Mouse (Mus musculus) left cerebral cortex, postnatal 25 days (tissue): ENCODE measurements around the gene Ccpg1. TPM values are rescaled to one million over a fixed set of nuclear protein-coding genes. Genes with fewer than 3 reads are reported as not detected.

Experiments
- DNase-seq, 2 experiments: peaks; one replicate each; pipeline ENCODE4 v3.0.0; 2022; ENCODE audit warnings: low spot score in 2 of 2, mixed read lengths in 1 of 2
- intact Hi-C: fragments of 180-260 bp; cut with DNase I; formaldehyde crosslinking; loops from one replicate; pipeline ENCODE4 v1.15.1; 2025
- total RNA-seq, 2 experiments: library from RNA; stranded (reverse); gene quantifications; 2 replicates each; pipeline ENCODE4 v1.2.3; 2021

The Ccpg1 gene
- 100 to 1,000 TPM; 111 to 123 TPM for total RNA-seq

GRCm38 (mm10) chr9:72985250-72986220, at the start of gene Ccpg1, which contains the start of gene Ccpg1os:
TSS of gene Ccpg1 (plus strand) at chr9:72985429.
TSS of gene Ccpg1os (minus strand) at chr9:72985382.
- peak; percentile 98 to 99 for DNase-seq
- intact Hi-C loops, result no loop called here

- DNase-seq, result no peak
- intact Hi-C loops, result no loop called here
Measured at GRCm38 (mm10) chr9:72936301-72936700, 48.9 kb upstream of the Ccpg1 start.

- DNase-seq, result no peak
- intact Hi-C loops, result no loop called here
Measured at GRCm38 (mm10) chr9:72943424-72943823, 41.8 kb upstream of the Ccpg1 start.

GRCm38 (mm10) chr9:72944286-72944685, 40.9 kb upstream of the Ccpg1 start:
- no peak for DNase-seq
- intact Hi-C loops, result no loop called here

DNA sequence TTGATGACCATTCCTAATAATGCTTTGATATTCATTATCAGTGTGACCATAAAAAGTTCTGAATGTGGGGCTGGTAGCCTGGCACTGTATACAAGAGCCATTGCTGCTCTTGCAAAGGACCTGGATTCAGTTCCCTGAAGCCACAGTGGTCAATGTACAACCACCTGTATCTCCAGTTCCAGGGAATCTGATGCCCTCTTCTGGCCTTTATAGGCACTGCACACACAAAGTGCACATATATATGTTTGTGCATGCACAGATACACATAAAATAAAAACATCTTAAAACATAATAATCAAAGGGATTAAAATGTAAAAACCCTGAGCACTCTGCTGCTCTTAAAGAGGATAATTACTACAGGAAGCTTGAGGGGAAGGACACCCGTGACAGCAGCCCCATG, 38.2 kb upstream of the Ccpg1 start:
- DNase-seq, result no peak
- intact Hi-C loops, result no loop called here

DNA sequence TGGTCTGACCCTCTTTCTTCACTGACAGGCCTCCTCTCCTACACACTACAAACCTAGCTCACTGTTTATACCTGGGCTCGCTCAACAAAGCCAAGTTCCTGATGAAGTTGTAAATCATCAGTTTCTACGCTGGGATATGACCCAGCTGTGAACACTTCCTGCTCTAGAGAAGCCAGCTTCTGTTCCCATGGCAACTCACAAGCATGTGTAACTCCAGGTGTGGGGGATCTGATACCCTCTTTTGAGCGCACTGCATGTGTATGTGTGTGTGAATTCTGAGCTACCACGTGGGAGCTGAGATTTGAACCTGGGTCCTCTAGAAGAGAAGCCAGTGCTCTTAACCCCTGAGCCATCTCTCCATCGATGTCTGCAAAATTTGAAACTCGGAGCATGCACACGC, 35.7 kb upstream of the Ccpg1 start:
- DNase-seq, result no peak

GRCm38 (mm10) chr9:72954746-72955145, 30.5 kb upstream of the Ccpg1 start:
- DNase-seq, result no peak
- intact Hi-C loops, result no loop called here

More for the DNA sequence above, 35.7 kb upstream of the Ccpg1 start:
- intact Hi-C loops, result no loop called here

DNA sequence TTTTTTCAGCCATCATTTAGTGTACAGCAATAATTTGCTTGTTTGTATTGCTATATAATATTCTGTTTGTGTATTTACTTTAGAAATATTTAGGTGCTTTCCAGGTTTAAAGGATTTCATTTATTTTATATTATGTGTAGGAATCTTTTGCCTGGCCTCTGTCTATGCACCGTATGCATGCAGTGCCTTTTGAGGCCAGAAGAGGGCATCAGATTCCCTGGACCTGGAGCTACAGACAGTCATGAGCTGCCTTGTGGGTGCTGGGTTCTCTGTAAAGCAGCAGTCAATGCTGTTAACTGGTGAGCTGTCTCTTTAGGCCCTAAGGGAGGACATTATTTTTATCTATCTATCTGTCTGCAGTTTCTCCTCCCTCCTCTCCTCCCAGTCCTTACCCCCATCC, 29.7 kb upstream of the Ccpg1 start:
- peak; percentile 31 to 54 for DNase-seq
- intact Hi-C loops, result no loop called here

DNA sequence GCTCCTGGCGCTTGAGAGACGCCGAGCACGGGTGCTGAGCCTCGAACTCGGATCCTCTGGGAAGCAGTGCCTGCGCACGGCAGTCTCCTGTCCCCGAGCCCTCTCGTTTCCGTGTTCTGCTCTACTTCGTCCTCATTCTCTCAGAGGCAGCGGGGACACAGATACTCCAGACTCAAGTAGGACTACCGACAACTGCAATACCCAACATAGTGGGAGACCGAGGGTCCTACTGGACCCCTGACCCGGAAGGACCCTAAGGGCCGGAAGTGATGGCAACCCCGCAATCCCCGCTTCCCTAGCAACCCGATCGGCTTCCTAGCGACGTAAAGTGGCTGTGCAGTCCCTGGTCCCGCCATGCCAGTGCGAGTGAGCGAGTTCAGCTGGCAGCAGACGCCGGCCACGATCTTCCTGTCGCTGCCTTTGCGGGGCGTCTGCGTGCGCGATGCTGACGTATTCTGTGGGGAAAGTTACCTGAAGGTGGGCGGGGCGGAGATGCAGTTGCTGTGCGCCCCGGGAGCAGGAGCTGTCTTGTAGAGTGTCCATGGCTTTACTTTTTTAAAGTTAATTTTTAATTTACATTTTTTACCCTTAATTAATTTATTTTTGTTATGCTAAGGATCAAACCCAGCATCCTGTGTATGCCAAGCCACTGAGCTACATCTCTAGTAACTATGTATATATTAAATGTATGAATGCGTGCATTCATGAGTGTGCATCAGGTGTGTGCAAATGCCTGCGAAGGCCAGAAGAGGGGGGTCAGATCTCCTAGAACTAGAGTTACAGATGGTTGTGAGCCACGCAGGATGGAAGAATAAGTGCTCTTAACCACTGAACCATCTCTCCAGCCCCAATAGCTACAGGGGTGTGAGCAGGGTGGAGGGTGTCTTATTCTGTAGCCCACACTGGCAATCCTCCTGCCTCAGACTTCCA, 26.4 kb upstream of the Ccpg1 start, which contains the start of the genes Dyx1c1 and Gm44503:
Dyx1c1 (plus strand) TSS at position 265 of the 930 bp plus-strand sequence.
Gm44503 (plus strand) TSS at position 332 of the 930 bp plus-strand sequence.
- intact Hi-C loops, result no loop called here
- DNase-seq, result peak; percentile 74 to 76

GRCm38 (mm10) chr9:72961346-72961745, 23.9 kb upstream of the Ccpg1 start:
- no peak for DNase-seq
- intact Hi-C loops, result no loop called here

GRCm38 (mm10) chr9:72961959-72962358, 23.3 kb upstream of the Ccpg1 start:
- intact Hi-C loops, result no loop called here
- no peak for DNase-seq

GRCm38 (mm10) chr9:72968349-72969061, 16.7 kb upstream of the Ccpg1 start:
- intact Hi-C loops, result loop anchor here (1.0 to 5.0 kb wide), 4 partner anchors 37 to 122 kb away; partner anchors contain the start of genes Pigb and Rab27a
- DNase-seq, result peak; percentile 77 to 91

GRCm38 (mm10) chr9:72969874-72970273, 15.4 kb upstream of the Ccpg1 start:
- intact Hi-C loops, result loop anchor here (2.0 to 5.0 kb wide), 2 partner anchors 72 to 121 kb away; partner anchors contain the start of genes Pigb and Rab27a
- DNase-seq, result no peak

DNA sequence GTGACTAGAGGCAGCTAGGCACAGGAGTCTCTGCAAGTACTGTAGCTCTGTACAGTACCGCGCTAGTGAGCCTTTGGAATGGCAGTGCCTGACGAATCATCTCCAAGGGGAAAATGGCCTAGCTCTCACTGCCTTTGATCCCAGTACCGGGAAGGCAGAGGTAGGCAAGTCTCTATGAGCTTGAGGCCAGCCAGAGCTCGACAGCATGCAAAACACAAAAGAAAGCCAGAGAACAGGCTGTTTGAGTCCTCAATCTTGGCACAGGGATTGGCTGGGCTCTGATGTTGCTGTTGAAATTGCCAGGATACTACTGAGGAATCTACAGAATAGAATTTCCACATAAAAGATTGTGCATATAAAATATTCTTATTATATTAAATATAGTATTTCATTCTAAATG, 12.8 kb upstream of the Ccpg1 start:
- intact Hi-C loops, result loop anchor here (1.0 kb wide), 1 partner anchor 12 kb away; no protein-coding TSS in a partner anchor
- no peak for DNase-seq

DNA sequence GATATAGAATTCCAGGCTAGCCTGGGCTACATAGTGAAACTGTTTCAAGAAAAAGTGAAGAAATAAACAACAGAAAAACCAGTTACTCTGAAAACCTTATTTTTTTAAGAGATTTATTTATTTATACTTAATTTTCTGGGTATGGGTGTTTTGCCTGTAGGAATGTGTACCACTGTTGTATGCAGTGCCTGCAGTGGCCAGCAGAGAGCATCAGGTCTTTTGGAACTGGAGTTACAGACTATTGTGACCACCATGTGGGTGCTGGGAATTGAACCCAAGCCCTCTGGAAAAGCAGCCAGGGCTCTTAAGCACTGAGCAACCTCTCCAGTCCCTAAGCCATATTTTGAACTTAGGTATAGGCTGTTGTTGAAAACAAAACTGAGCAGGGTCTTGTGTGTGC, 12.2 kb upstream of the Ccpg1 start:
- DNase-seq, result no peak
- intact Hi-C loops, result loop anchor here (1.0 kb wide), 1 partner anchor 11 kb away; no protein-coding TSS in a partner anchor

GRCm38 (mm10) chr9:72974734-72975133, 10.5 kb upstream of the Ccpg1 start:
- DNase-seq, result no peak
- intact Hi-C loops, result no loop called here

DNA sequence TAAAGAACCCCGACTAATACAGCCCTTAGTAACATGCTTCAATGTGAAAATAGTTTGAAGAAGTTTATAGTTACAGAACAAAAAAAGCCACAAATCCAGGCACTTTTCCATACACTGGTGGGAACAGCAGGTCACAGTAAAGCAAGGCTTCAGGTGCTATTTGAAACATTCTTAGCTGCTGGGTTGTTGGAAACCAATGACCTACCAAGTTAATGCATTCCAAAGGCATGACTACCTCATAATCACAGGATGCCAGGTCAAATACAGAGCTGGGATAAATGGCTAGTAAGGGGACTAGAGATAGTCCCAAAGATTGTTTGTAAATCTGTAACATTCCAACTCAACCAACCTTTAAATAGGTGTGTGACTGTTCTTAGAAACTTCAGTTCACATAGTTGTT, 10.0 kb upstream of the Ccpg1 start:
- no peak for DNase-seq
- intact Hi-C loops, result no loop called here

- intact Hi-C loops, result no loop called here
- no peak for DNase-seq
Measured at GRCm38 (mm10) chr9:72983066-72983465, 2.2 kb upstream of the Ccpg1 start.

DNA sequence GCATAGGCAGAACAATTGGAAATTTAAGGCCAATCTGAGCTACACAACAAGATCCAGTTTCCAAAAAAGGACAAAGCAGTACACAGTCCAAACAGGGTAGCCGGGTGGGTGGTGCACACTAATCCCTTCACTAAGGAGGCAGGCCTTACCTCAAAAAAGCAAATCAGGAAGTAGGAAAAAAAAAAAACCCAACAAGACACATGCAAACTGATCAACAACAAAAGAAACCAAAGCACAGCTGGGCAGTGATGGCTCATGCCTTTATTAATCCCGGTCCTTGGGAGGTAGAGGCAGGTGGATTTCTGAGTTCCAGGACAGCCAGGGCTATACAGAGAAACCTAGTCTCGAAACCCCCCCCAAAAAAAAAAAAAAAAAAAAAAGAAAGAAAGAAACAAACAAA, 2.5 kb downstream of the Ccpg1 start:
- DNase-seq, result no peak
- intact Hi-C loops, result no loop called here
